Mouse (Mus musculus) inflammation-experienced regulatory T-cells, adult 6 months (primary cell): ENCODE data around the gene Ints6. TPM values are rescaled to one million over a fixed set of nuclear protein-coding genes. Genes with fewer than 3 reads are reported as not detected.
"Not testable (repeated sequence)": the region's sequence is repeated elsewhere in the genome, so short reads cannot be mapped to it uniquely, and the experiment has no call there.

ENCODE experiments used
- ATAC-seq: one replicate; pipeline ENCODE4 v1.8.0; 2017
- polyA plus RNA-seq, 3 experiments: library from polyadenylated mRNA; unstranded; fragments of 100-300 nt; shearing (Covaris generic); gene quantifications; one replicate each; pipeline ENCODE4 v1.2.1; 2017

Ints6 gene
- polyA plus RNA-seq, 3 experiments from 2014 or later, result 14.9 to 28.1 (median 26.3) TPM

GRCm38 (mm10) chr14:62751479-62751878 lies 9.5 kb downstream of the Ints6 start:
- no peak for ATAC-seq

- no peak for ATAC-seq
These were observed 25.3 kb downstream of the Ints6 start for GRCm38 (mm10) chr14:62735646-62736045.

- ATAC-seq, result no peak
These were observed 27.3 kb downstream of the Ints6 start for GRCm38 (mm10) chr14:62733666-62734065.

- ATAC-seq, result no peak
These were observed 29.1 kb downstream of the Ints6 start for GRCm38 (mm10) chr14:62731902-62732301.

GRCm38 (mm10) chr14:62724560-62724959 lies 36.4 kb downstream of the Ints6 start:
- no peak for ATAC-seq

- ATAC-seq, result no peak
These were observed 39.3 kb downstream of the Ints6 start for GRCm38 (mm10) chr14:62721625-62722024.

- no peak for ATAC-seq
These were observed 42.8 kb downstream of the Ints6 start for GRCm38 (mm10) chr14:62718161-62718560.

GRCm38 (mm10) chr14:62673646-62674045 lies 87.3 kb downstream of the Ints6 start:
- ATAC-seq, result no peak

GRCm38 (mm10) chr14:62664976-62665673 lies 95.8 kb downstream of the Ints6 start:
- no peak for ATAC-seq

GRCm38 (mm10) chr14:62663367-62663766 lies 97.6 kb downstream of the Ints6 start, which contains the start of gene Serpine3:
Serpine3 (plus strand) TSS chr14:62663667.
- no peak for ATAC-seq

GRCm38 (mm10) chr14:62662381-62662780 lies 98.6 kb downstream of the Ints6 start:
- ATAC-seq, result no peak

- no peak for ATAC-seq
These were observed 103.5 kb downstream of the Ints6 start for GRCm38 (mm10) chr14:62657469-62657868.

- no peak for ATAC-seq
These were observed 105.0 kb downstream of the Ints6 start for GRCm38 (mm10) chr14:62655996-62656395.

- ATAC-seq, result no peak
These were observed 109.2 kb downstream of the Ints6 start for GRCm38 (mm10) chr14:62651771-62652170.

GRCm38 (mm10) chr14:62650376-62650775 lies 110.6 kb downstream of the Ints6 start:
- no peak for ATAC-seq

GRCm38 (mm10) chr14:62648405-62648804 lies 112.6 kb downstream of the Ints6 start:
- no peak for ATAC-seq

- not testable (repeated sequence) for ATAC-seq
These were observed 118.6 kb downstream of the Ints6 start for GRCm38 (mm10) chr14:62642368-62642767.

GRCm38 (mm10) chr14:62640396-62640795 lies 120.6 kb downstream of the Ints6 start:
- no peak for ATAC-seq

- no peak for ATAC-seq
These were observed 121.4 kb downstream of the Ints6 start for GRCm38 (mm10) chr14:62639551-62639950.

- no peak for ATAC-seq
These were observed 121.9 kb downstream of the Ints6 start for GRCm38 (mm10) chr14:62639111-62639510.

- no peak for ATAC-seq
These were observed 122.6 kb downstream of the Ints6 start for GRCm38 (mm10) chr14:62638345-62638702.

GRCm38 (mm10) chr14:62637436-62638344 lies 123.3 kb downstream of the Ints6 start:
- no peak for ATAC-seq

GRCm38 (mm10) chr14:62627951-62628350 lies 133.0 kb downstream of the Ints6 start:
- ATAC-seq, result no peak
